Mouse (Mus musculus): ENCODE data around the gene Zscan10. TPM values are rescaled to one million over a fixed set of nuclear protein-coding genes. Genes with fewer than 3 reads are reported as not detected.

Gene Zscan10
- polyA plus RNA-seq, 1 experiment from 2014 or later = 0.42 TPM

Other genes starting within 250 kb of the Zscan10 start
- gene Vmn2r116, start 216.3 kb upstream of the Zscan10 start, polyA plus RNA-seq (2016; fragmentation: Nextera tagmentation; extraction: Ambion mirVana) = not detected in 2 replicates
- gene Vmn2r117, start 121.2 kb upstream of the Zscan10 start, polyA plus RNA-seq (2016; fragmentation: Nextera tagmentation; extraction: Ambion mirVana) = not detected in 2 replicates
- gene Zfp213, start 36.6 kb upstream of the Zscan10 start, polyA plus RNA-seq (2016; fragmentation: Nextera tagmentation; extraction: Ambion mirVana) = 27.6 and 29.9 TPM in 2 replicates
- 22.1 and 22.2 TPM in 2 replicates for gene Zfp13, start 1.4 kb upstream of the Zscan10 start, polyA plus RNA-seq (2016; fragmentation: Nextera tagmentation; extraction: Ambion mirVana)
- 0.77 and 0.84 TPM in 2 replicates for gene Mmp25, start 44.4 kb downstream of the Zscan10 start, polyA plus RNA-seq (2016; fragmentation: Nextera tagmentation; extraction: Ambion mirVana)
- gene Bicdl2, start 59.6 kb downstream of the Zscan10 start, polyA plus RNA-seq (2016; fragmentation: Nextera tagmentation; extraction: Ambion mirVana) = 0.27 and 0.37 TPM in 2 replicates
- 28.0 and 29.0 TPM in 2 replicates for gene Hcfc1r1, start 72.7 kb downstream of the Zscan10 start, polyA plus RNA-seq (2016; fragmentation: Nextera tagmentation; extraction: Ambion mirVana)
- gene Thoc6, start 73.0 kb downstream of the Zscan10 start, polyA plus RNA-seq (2016; fragmentation: Nextera tagmentation; extraction: Ambion mirVana) = 77.8 and 78.8 TPM in 2 replicates
- gene Tnfrsf12a, start 76.6 kb downstream of the Zscan10 start, polyA plus RNA-seq (2016; fragmentation: Nextera tagmentation; extraction: Ambion mirVana) = 3.9 and 4.6 TPM in 2 replicates
- 28.5 and 32.8 TPM in 2 replicates for gene Cldn6, start 78.4 kb downstream of the Zscan10 start, polyA plus RNA-seq (2016; fragmentation: Nextera tagmentation; extraction: Ambion mirVana)
- gene Cldn9, start 83.2 kb downstream of the Zscan10 start, polyA plus RNA-seq (2016; fragmentation: Nextera tagmentation; extraction: Ambion mirVana) = 7.4 and 10.1 TPM in 2 replicates
- gene 1520401A03Rik, start 121.9 kb downstream of the Zscan10 start, polyA plus RNA-seq (2016; fragmentation: Nextera tagmentation; extraction: Ambion mirVana) = 0.06 TPM in 1 of 2 replicates, not detected in the other
- 63.3 and 64.5 TPM in 2 replicates for gene Pkmyt1, start 125.5 kb downstream of the Zscan10 start, polyA plus RNA-seq (2016; fragmentation: Nextera tagmentation; extraction: Ambion mirVana)
- gene Paqr4, start 140.0 kb downstream of the Zscan10 start, polyA plus RNA-seq (2016; fragmentation: Nextera tagmentation; extraction: Ambion mirVana) = 21.5 and 23.9 TPM in 2 replicates
- gene Kremen2, start 145.0 kb downstream of the Zscan10 start, polyA plus RNA-seq (2016; fragmentation: Nextera tagmentation; extraction: Ambion mirVana) = 1.5 and 2.9 TPM in 2 replicates
- 190 and 197 TPM in 2 replicates for gene Flywch1, start 170.7 kb downstream of the Zscan10 start, polyA plus RNA-seq (2016; fragmentation: Nextera tagmentation; extraction: Ambion mirVana)
- gene Flywch2, start 185.2 kb downstream of the Zscan10 start, polyA plus RNA-seq (2016; fragmentation: Nextera tagmentation; extraction: Ambion mirVana) = 23.8 and 25.0 TPM in 2 replicates
- gene Srrm2, start 189.7 kb downstream of the Zscan10 start, polyA plus RNA-seq (2016; fragmentation: Nextera tagmentation; extraction: Ambion mirVana) = 482 and 518 TPM in 2 replicates
- 1,030 and 1,081 TPM in 2 replicates for gene Elob, start 228.3 kb downstream of the Zscan10 start, polyA plus RNA-seq (2016; fragmentation: Nextera tagmentation; extraction: Ambion mirVana)
- 0.49 TPM in 1 of 2 replicates, not detected in the other for gene Prss33, start 235.2 kb downstream of the Zscan10 start, polyA plus RNA-seq (2016; fragmentation: Nextera tagmentation; extraction: Ambion mirVana)
- gene Prss32, start 243.0 kb downstream of the Zscan10 start, polyA plus RNA-seq (2016; fragmentation: Nextera tagmentation; extraction: Ambion mirVana) = not detected in 2 replicates
- gene Prss41, start 243.3 kb downstream of the Zscan10 start, polyA plus RNA-seq (2016; fragmentation: Nextera tagmentation; extraction: Ambion mirVana) = 4.5 and 5.4 TPM in 2 replicates